Mouse (Mus musculus) naive thymus-derived CD4-positive, alpha-beta T cell, adult 2 months (primary cell): ENCODE results near the gene Lmx1b.

Experiments
- DNase-seq: peaks from one replicate; pipeline ENCODE4 v3.0.0-alpha.2; 2011; ENCODE audit warnings: low read depth

Lmx1b gene

GRCm38 (mm10) chr2:33640171-33640721, at the start of gene Lmx1b:
Gene Lmx1b, minus strand, starts transcription at chr2:33640511.
- no peak for DNase-seq

- peak; percentile 48 for DNase-seq
These were observed 49.7 kb upstream of the Lmx1b start for GRCm38 (mm10) chr2:33689880-33690462.

DNA sequence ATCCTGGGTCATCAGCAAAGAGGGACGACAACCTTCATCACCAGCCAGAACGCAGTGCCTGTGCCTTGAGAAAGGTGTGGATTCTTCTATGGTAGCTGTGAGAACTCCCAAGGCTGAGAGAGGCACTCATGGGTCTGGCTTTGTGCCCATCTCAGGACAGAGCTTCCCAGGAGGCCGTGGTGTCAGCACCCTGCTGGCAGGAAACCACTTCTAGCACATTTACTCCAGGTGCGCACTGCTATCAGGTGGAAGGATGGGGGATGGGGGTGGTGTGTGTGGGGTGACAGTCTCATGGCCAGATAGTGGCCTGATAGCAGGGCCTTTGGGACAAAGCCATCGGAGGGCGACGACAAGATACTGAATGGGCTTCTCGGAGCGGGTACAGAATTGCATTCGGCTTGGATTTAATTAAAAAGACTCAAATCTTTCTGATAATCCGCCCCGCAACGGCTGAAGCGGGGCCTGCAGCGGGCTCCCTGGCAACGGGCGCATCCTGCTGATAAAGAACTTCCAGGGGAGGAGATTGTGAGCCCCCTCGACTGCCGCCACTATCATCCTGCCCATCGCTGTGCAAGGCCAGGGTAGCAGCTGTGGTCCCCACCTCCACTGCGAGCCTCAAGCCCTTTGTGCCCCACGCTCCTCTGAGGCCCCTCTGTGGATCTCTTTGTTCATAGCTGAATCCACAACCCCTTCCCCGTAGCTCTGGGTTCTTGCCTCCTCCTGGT, 49.0 kb upstream of the Lmx1b start:
- DNase-seq, result no peak

DNA sequence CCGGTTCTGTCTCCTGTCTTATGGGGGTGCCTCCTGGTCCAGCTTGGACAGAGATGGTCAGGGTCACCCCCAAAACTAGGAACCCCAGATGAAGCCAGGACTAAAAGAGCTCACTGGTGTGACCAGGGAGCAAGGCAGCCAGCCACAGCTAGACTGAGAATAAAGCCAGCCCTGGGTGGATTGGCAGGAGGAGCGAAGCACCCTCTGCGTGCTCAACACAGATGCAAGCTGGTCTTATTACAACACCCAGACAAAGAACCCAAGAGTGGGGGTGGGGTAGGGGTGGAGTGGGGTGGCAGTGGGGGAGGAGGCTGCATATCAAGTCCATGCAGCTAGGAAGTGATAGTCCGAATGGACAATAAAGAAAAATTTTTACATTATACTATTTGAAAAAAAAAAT, 43.3 kb upstream of the Lmx1b start:
- DNase-seq, result no peak

DNA sequence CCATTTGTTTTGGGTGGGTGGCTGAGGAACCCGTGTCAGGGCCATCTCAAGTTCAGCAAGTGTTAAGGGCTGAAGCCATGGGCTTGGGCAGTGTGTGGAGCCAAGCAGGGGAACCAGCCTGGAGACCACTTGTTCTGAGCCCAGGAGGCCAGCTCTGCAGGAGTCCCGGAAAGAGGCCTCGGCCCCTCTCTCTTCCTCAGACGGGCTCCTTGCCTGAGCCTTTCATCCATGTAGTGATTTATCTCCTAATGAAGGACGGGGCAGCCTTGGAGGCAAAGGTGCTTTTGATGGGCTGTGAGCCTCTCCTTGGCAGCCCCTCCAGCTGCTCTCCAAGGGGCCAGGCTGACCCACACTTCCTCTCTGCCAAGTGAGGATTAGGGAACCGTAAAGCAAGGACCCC, 42.8 kb upstream of the Lmx1b start:
- DNase-seq, result no peak

DNA sequence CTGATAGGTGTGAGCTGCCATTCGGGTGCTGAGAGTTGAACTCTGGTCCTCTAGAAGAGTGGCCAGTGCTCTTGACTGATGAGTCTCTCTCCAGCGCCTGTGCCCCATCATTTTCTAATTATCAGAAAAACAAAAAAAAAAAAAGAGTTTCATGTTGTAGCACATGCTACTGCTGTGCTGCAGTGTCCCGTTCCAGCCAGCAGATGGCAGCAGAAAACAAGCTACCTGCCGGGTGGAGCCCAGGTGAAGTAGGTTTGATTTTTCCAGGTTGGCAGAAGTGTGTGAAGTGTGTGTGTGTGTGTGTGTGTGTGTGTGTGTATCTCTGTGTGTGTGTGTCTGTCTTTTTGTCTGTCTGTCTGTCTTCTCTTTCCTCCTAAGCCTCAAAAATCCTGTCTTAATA, 41.9 kb upstream of the Lmx1b start:
- peak; percentile 60 for DNase-seq

DNA sequence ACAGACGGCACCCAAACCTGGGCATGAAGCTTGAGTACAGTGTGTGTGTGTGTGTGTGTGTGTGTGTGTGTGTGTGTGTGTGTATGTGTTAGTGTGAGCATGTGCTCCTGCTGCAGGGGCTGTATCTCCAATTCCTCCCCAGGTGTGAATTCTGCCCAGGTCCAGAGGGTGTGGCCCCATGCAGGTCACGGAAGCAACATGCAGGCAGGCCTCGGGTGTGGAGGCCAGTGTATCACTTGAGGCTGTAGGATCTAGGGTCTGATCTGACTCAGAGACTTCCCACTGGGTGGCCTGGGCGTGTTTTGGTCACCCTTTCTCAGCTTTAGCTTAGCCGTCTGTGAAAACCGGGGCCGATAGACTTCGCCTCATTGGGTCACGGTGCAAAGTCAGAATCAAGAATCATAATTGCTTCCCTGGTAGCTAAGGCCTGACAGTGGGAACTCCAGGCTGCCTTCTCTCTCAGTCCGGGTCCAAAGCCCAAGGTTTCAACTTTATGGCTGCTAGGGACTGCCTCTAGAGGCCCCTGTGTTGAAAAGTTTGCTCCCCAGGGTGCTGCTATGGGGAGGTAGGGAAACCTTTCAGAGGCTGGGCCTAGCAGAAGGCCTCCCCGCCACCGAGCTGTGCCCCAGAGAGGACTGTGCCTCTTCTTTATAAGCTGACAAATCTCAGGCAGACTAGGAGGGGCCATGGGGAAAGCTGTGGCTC, 38.8 kb upstream of the Lmx1b start:
- no peak for DNase-seq

DNA sequence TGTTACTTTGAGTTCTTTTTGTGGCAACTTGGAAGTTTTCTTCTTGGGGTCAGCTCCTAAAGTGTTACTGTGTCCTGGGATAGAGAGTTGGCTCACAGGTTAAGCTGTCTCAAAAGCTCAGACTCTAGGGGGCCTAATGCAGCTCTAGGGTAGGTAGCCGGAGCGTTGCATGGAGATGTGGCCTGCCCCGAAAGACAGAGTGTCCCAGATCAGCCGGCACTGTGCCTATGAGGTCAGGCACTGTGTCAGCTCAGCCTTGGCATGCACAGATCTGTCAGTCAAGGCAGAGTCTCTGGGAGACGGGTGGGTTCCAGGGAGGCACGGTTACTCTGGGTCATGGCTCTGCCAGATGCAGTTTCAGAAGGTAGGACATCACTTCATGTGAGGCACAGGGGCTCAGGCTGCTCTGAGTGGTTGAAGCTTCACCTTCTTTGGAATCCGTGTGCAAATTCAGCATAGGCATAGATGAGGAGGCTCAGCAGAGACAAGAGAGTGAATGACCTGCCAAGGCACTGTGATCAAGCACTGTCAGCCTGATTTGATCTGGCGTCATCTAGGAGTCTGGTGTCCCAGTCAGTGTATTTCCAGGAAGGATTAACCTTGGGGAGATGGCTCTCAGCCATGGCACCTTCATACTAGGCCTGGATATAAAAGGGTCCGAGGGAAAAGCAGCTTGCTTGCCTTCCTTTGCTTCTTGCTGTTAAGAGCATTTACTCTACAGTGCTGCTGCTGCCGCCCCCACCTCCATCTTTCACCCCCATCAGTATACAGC, 32.6 kb upstream of the Lmx1b start:
- DNase-seq, result no peak

DNA sequence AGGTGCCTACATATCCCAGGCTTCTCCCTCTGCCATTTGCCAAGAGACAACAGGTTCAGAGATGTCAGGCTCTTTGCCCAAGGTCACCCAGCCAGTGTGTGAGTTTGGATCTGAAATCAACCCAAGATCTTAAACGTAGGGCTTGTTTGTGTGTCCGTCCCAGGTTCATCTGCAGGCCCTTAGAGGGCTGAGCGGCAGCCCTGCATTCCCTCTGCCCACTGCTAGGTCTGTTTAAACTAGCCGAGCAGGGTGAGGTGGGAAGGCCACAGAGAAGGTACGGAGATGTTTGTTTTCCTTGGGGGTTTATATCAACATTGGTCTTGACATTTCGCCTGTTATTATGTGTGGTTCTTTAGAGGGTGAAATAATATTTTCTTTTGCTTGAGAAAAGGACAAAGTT, 28.4 kb upstream of the Lmx1b start:
- DNase-seq, result no peak

DNA sequence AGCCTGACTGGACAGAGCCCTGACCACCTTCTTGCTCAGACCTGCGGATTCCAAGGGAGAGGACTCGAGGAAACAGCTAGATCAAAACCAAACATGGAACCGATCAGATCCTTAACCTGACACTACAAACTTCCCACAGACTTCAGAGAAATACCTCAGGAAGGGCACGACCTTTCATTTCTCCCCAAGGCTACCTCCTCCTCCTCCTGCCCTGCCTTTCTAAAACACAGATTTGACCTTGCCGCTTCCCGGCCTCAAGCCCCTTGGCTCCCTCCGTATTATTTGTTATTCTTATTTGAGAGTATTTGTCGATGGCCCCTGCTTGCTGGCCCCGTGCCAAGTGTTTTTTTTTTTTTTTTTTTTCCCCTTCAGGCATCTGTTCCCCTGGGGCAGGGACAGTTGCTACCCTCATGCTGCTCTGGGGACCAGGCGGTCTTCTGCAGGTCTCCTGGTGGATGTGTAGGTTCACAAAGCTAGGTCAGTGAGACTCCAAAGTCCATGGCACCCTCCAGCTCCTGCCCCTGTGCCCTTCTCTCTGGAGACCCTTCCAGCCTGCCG, 26.2 kb upstream of the Lmx1b start:
- DNase-seq, result no peak

GRCm38 (mm10) chr2:33665363-33666058, 25.2 kb upstream of the Lmx1b start:
- no peak for DNase-seq

DNA sequence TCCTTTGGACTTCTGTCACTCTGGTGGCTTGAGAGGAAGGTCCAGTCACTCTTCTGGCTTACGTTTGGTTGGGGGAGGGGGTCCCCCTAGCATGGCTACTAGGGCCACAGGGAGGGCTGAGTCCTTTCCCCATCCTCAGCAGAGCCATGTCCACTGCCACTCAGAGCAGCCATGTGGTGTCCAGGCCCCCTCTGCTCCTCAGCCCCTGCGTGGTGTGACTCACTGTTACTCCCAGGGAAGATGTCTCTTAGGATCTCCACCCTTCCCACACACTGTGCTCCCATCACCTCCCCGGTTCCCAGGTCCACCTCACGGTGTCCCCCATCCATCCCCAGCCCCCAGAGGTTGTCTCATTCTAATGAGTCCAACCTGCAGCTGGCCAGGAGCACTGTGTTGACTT, 24.4 kb upstream of the Lmx1b start:
- DNase-seq, result no peak

DNA sequence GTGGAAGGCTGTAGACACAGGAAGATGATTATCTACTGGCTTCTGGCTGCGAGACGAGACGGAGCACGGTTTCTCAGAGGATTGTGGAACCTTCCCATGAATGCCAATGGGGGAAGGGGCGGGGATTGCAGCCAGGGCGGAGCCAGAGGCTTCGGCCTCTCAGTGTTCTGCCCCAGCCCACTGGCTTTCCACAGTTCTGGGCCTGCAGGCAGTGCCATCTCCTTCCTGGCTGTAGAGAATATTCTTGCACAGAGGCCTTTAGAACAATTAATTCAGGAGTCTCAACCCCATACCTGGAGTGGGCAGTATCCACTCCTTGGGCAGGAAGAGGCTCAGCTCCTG, 18.9 kb upstream of the Lmx1b start:
- no peak for DNase-seq

DNA sequence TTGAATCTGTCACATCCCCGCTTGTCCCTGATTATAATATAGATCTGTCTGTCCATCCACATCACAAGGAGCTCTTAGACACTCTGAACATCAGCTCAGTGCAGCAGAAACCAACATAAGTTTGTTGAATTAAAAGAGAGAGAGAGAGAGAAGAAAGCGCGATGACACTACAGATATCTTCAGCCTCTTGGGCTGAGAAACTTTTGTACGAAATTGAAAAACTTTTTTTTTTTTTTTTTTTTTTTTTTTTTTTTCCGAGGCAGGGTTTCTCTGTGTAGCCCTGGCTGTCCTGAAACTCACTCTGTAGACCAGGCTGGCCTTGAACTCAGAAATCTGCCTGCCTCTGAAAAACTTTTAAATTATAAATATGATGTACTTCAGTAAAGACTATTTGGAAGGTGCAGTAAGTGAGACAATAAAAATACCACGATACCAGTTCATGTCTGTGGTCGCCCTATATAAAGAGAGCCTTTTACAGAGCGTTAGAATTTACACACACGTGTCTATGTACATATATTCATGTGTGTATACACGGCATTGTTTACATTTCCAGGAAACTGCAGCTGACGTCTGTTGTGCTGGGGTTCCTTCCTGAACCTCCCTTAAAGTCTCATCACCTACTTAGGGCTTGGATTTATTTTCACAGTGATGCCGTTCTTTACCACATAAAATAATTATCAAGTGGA, 18.4 kb upstream of the Lmx1b start:
- DNase-seq, result no peak

DNA sequence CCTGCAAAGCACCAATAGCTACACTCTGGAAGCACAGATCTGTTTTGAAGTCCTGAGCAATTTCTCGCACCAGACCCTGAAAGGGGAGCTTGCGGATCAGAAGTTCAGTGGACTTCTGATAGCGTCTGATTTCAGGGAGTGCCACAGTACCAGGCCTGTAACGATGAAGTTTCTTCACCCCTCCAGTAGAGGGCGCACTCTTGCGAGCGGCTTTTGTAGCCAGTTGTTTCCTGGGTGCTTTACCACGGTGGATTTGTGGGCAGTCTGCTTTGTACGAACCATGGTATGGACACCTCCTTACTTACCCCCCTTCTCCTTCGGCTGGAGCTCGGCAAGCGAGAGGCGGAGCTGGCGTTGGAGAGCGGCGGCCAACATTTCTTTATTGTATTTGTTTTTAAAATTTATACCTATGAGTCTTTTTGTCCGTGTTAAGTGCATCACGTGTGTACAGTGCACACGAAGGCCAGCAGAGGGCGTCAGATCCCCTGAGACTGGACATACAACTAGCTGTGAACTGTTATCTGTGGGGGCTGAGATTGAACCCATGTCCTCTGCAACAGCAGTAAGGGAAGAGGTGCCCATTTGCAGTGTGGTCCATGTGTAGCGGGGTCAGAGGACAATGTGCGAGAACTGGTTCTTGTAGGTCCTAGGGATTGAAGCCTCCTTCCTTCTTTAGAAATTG, 12.3 kb upstream of the Lmx1b start:
- no peak for DNase-seq

- DNase-seq, result no peak
These were observed 9.1 kb upstream of the Lmx1b start for GRCm38 (mm10) chr2:33649371-33649770.

DNA sequence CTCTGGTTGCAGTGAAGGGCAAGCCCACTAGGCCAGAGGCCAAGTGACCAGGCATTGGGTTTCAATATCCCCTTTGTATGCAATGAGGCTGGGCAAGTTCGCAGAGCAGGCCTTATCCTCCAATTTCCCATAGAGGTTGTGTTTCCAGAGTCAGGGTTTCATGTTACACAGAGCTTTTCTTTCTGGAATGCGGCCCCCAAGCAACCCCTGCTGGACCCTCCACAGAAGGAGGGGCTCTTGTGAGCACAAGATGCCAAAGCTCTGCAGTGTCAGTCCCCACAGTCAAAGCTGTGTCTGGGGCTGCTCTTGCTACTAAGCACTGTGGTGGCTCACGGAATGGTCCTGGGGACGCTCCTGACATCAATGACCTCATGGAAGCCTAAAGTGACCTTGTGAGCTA, 8.6 kb upstream of the Lmx1b start:
- no peak for DNase-seq

GRCm38 (mm10) chr2:33646283-33646550, 5.9 kb upstream of the Lmx1b start:
- no peak for DNase-seq

DNA sequence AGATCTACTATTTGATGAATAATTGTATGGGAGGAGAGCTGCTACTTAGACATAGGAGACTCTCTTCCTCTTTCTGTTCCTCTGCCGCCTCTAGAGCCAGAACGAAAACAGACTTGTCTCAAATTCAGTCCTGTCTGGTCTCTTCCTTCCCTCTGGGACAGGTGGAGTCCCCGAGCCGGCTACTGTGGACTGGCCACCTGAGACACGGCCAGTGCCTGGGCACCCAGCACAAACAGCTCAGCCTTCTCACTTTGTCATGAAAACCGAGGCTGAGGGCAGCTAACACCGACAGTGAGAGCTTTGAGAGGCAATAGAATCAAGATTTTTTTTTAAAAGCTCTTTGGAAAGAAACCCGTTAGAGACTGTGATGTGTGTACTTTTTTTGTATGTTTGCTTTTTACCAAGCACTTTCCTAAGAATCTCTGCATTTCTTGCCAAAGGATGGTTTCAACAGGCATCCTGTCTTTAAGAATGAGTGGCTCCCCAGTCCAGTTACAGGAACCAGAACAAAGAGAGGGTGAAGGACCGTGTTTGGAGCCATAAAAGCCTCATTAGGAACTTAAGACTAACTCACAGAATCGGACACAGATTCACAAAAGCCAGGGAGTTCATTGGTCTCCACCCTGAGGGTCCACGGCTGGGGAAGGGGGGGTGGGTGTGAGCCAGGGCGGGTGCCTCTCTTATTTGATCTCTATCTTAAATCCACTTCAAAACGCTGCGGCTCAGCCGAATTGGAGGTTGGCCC, 5.4 kb upstream of the Lmx1b start:
- no peak for DNase-seq
